Mouse (Mus musculus) heart, embryonic 16.5 days (tissue): ENCODE measurements at regions not wholly inside any gene's neighbourhood (a gene's known extent, or its start where the extent isn't known, plus 50 kb on each side); places are given as distances from the start of the nearest gene placed in this dataset.

Experiments used
- ATAC-seq: fragments of 200-750 bp; cut with Nextera tagmentation; replicated peaks from 2 replicates; pipeline ENCODE4 v1.8.0; 2017; ENCODE audit warnings: moderate number of reproducible peaks; ENCODE audit not compliant: insufficient read depth, low FRiP score; ENCODE audit errors: extremely low read depth
- H3K27ac ChIP-seq: fragments of 300-500 bp; sonication (generic); 2 replicates; pipeline ENCODE4 v1.5.1; 2014; ENCODE audit warnings: mild to moderate bottlenecking, low read length, control low read depth, moderate library complexity
- H3K27me3 ChIP-seq: fragments of 300-500 bp; sonication (generic); 2 replicates; pipeline ENCODE4 v1.6.1; 2014; ENCODE audit warnings: low read length, mixed read lengths; ENCODE audit not compliant: control insufficient read depth, insufficient read depth
- H3K36me3 ChIP-seq: fragments of 300-500 bp; sonication (generic); 2 replicates; pipeline ENCODE4 v1.6.1; 2014; ENCODE audit not compliant: control insufficient read depth, insufficient read depth
- H3K4me1 ChIP-seq: fragments of 300-500 bp; sonication (generic); 2 replicates; pipeline ENCODE4 v1.6.1; 2014; ENCODE audit warnings: low read length, mixed read lengths; ENCODE audit not compliant: control insufficient read depth, insufficient read depth
- H3K4me2 ChIP-seq: fragments of 300-500 bp; sonication (generic); 2 replicates; pipeline ENCODE4 v1.6.1; 2014; ENCODE audit warnings: low read depth, mild to moderate bottlenecking, control low read depth, low read length
- H3K4me3 ChIP-seq: fragments of 300-500 bp; sonication (generic); 2 replicates; pipeline ENCODE4 v1.5.1; 2014; ENCODE audit warnings: mild to moderate bottlenecking, control low read depth, low read length
- H3K9ac ChIP-seq: fragments of 300-500 bp; sonication (generic); 2 replicates; pipeline ENCODE4 v1.6.1; 2014; ENCODE audit warnings: low read length, control low read depth
- H3K9me3 ChIP-seq: fragments of 300-500 bp; sonication (generic); replicated peaks from 2 replicates; pipeline ENCODE4 v1.6.1; 2016; ENCODE audit warnings: low read length; ENCODE audit not compliant: control insufficient read depth
- WGBS: fragments of 180-500 bp; shearing (Covaris S2); extraction: QIAGEN DNeasy Blood & Tissue Kit; methylation state at CpG from one replicate; pipeline ENCODE4 v1.1.7; 2014; 5-methylcytosine and 5-hydroxymethylcytosine counted together

GRCm38 (mm10) chr9:32031950-32032453 is 83.9 kb upstream of the Arhgap32 start:
- H3K4me3 ChIP-seq: peak overlapping the region; percentile 84
- ATAC-seq: peak; percentile 89
- H3K9ac ChIP-seq: peak overlapping the region; percentile 88
- peak overlapping the region; percentile 77 for H3K27ac ChIP-seq
- H3K9me3 ChIP-seq: no peaks in the 10 kb centered on the region
- no peaks in the 10 kb centered on the region for H3K36me3 ChIP-seq
- peak overlapping the region; percentile 92 for H3K4me2 ChIP-seq
- H3K4me1 ChIP-seq: peaks cover 30% of the 10 kb centered on the region
- WGBS: 0% methylated on average over 45 of the region's 64 CpGs
- H3K27me3 ChIP-seq: no peaks in the 10 kb centered on the region

DNA sequence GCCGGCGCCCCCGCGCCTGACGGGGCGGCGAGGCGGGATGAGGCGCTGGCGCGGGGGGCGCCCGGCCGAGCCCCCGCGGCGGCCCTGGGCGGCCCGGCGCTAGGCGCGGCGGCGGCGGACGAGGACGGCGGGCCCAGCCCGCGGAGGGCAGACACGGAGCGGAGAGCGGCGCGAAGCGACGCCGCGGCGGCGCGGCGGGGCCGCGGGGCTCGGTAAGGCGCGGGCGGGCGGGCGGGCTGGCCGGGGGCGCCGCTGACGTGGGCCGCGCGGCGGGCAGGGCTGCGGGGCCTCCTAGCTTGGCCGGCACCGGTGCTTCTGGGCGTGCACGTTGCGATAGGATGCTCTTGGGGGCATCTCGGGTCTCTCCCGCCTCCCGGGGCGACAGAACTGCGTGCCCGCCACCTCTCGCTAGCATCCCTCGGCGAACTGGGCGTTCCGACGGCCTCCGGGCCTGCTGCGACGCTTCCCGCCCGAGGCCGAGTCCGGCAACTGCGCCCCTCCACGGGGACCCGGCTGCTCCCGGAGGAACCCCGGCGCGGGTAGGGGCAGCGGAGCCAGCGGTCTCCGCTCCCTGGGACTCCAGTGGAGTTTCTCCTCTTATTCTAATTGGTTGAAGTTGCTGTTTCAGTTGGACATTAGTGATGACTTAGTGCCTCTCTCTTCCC is 83.3 kb upstream of the Arhgap32 start:
- under 1% methylated on average over 64 of the region's 94 CpGs for WGBS
- peak; percentile 41 for ATAC-seq
- H3K27ac ChIP-seq: peak overlapping the region; percentile 77
- H3K4me1 ChIP-seq: peaks cover 30% of the 10 kb centered on the region
- no peaks in the 10 kb centered on the region for H3K27me3 ChIP-seq
- H3K9ac ChIP-seq: peak overlapping the region; percentile 88
- H3K9me3 ChIP-seq: no peaks in the 10 kb centered on the region
- H3K4me3 ChIP-seq: peak overlapping the region; percentile 84
- H3K36me3 ChIP-seq: no peaks in the 10 kb centered on the region
- H3K4me2 ChIP-seq: peak overlapping the region; percentile 92

DNA sequence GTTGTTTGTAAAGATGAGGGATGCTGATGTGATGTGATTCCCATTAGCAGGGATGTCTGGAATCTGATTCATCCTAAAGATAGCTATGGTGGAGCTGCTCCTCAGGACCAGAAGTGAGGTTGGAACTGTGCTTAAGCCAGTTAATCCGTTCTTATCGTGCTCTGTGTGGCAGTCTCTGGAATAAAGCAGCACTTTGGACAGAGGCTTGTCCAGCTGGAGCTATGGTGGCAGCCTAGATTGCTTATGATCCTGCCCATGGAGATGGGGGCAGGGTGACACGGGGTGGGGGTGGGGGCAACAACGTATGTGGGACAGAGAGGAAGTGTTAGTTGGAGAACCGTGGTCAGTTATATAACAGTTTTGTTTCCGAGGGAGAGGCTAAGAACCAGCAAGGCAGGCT is 82.0 kb upstream of the Arhgap32 start:
- ATAC-seq: no peak
- peak overlapping the region; percentile 14 for H3K4me3 ChIP-seq
- WGBS: 14% methylated on average over 6 of the region's 6 CpGs

GRCm38 (mm10) chr9:32039999-32040398 is 75.9 kb upstream of the Arhgap32 start:
- H3K9ac ChIP-seq: no peak overlapping the region
- no peak overlapping the region for H3K27ac ChIP-seq
- H3K36me3 ChIP-seq: no peaks in the 10 kb centered on the region
- ATAC-seq: no peak
- no peaks in the 10 kb centered on the region for H3K27me3 ChIP-seq
- no peak overlapping the region for H3K4me2 ChIP-seq
- no peaks in the 10 kb centered on the region for H3K9me3 ChIP-seq
- H3K4me1 ChIP-seq: peaks cover 13% of the 10 kb centered on the region
- WGBS: 76% methylated on average over 2 of the region's 2 CpGs
- H3K4me3 ChIP-seq: no peak overlapping the region

More for the DNA sequence above, 82.0 kb upstream of the Arhgap32 start:
- no peak overlapping the region for H3K9ac ChIP-seq
- H3K4me2 ChIP-seq: peak overlapping the region; percentile 92; the same call in 1 of the 2 replicates
- H3K4me1 ChIP-seq: peaks cover 33% of the 10 kb centered on the region
- H3K9me3 ChIP-seq: no peaks in the 10 kb centered on the region
- H3K27me3 ChIP-seq: no peaks in the 10 kb centered on the region
- no peak overlapping the region for H3K27ac ChIP-seq
- no peaks in the 10 kb centered on the region for H3K36me3 ChIP-seq

GRCm38 (mm10) chr9:32043344-32043743 is 72.6 kb upstream of the Arhgap32 start:
- peaks cover 12% of the 10 kb centered on the region for H3K4me1 ChIP-seq
- H3K9me3 ChIP-seq: no peaks in the 10 kb centered on the region
- no peak overlapping the region for H3K4me2 ChIP-seq
- no peak overlapping the region for H3K4me3 ChIP-seq
- H3K27me3 ChIP-seq: no peaks in the 10 kb centered on the region
- H3K36me3 ChIP-seq: no peaks in the 10 kb centered on the region
- no peak overlapping the region for H3K9ac ChIP-seq
- H3K27ac ChIP-seq: no peak overlapping the region
- ATAC-seq: no peak
- 83% methylated on average over 1 of the region's 1 CpGs for WGBS

GRCm38 (mm10) chr9:32046791-32047190 is 69.1 kb upstream of the Arhgap32 start:
- ATAC-seq: no peak
- Histone ChIP-seq H3K9me3 (no peaks in the 10 kb centered on the region), H3K36me3 (no peaks in the 10 kb centered on the region), H3K4me3 (no peak overlapping the region), H3K27me3 (no peaks in the 10 kb centered on the region), H3K4me1 (peaks cover 7% of the 10 kb centered on the region), H3K4me2 (no peak overlapping the region), H3K27ac (no peak overlapping the region), H3K9ac (no peak overlapping the region)
- WGBS: 87% methylated on average over 3 of the region's 3 CpGs

- Histone ChIP-seq H3K9ac (no peak overlapping the region), H3K4me3 (no peak overlapping the region), H3K36me3 (no peaks in the 10 kb centered on the region), H3K27ac (no peak overlapping the region), H3K9me3 (no peaks in the 10 kb centered on the region), H3K4me2 (no peak overlapping the region), H3K27me3 (no peaks in the 10 kb centered on the region), H3K4me1 (no peaks in the 10 kb centered on the region)
- whole genome bisulfite sequencing: 63% methylated on average over 7 of the region's 7 CpGs
- ATAC-seq: no peak
These were observed 67.0 kb upstream of the Arhgap32 start for GRCm38 (mm10) chr9:32048941-32049340.

- Histone ChIP-seq H3K4me2 (no peak overlapping the region), H3K4me3 (no peak overlapping the region), H3K4me1 (no peaks in the 10 kb centered on the region), H3K27me3 (no peaks in the 10 kb centered on the region), H3K9me3 (no peaks in the 10 kb centered on the region), H3K36me3 (no peaks in the 10 kb centered on the region), H3K27ac (no peak overlapping the region), H3K9ac (no peak overlapping the region)
- 72% methylated on average over 6 of the region's 6 CpGs for WGBS
- ATAC-seq: no peak
These were observed 66.4 kb upstream of the Arhgap32 start for GRCm38 (mm10) chr9:32049546-32049945.

GRCm38 (mm10) chr9:32053886-32054615 is 61.9 kb upstream of the Arhgap32 start:
- H3K27ac ChIP-seq: no peak overlapping the region
- H3K27me3 ChIP-seq: no peaks in the 10 kb centered on the region
- H3K9me3 ChIP-seq: no peaks in the 10 kb centered on the region
- 69% methylated on average over 4 of the region's 4 CpGs for WGBS
- H3K4me2 ChIP-seq: no peak overlapping the region
- H3K9ac ChIP-seq: no peak overlapping the region
- no peaks in the 10 kb centered on the region for H3K36me3 ChIP-seq
- ATAC-seq: no peak
- H3K4me3 ChIP-seq: no peak overlapping the region
- no peaks in the 10 kb centered on the region for H3K4me1 ChIP-seq
